Mouse (Mus musculus) heart, adult 2 months (tissue): Measurements from ENCODE around the gene Birc5.

Source experiments
- CTCF ChIP-seq: fragments of 200-600 bp; IDR thresholded peaks from 2 replicates; pipeline ENCODE4 v1.8.1; 2022; ENCODE audit warnings: antibody characterized with exemption, mild to moderate bottlenecking, moderate library complexity
- EP300 ChIP-seq: fragments of 200-500 bp; IDR thresholded peaks from 2 replicates; pipeline ENCODE4 v1.6.1; 2011; ENCODE audit warnings: low read depth, low read length, control low read depth; ENCODE audit not compliant: insufficient read depth
- POLR2A ChIP-seq: fragments of 200-500 bp; IDR thresholded peaks from 2 replicates; pipeline ENCODE4 v1.6.1; 2011; ENCODE audit warnings: mild to moderate bottlenecking, low read depth, low read length, control low read depth; ENCODE audit not compliant: insufficient read depth

- TF ChIP-seq POLR2A (no peak), CTCF (no peak), EP300 (no peak)
These were observed 49.0 kb upstream of the Birc5 start for GRCm38 (mm10) chr11:117800038-117800437.
